Comparison of ENCODE assay signal across 21 mouse cellular contexts in genomic region chr7:49010739-49011138, GRCm38 (mm10).
DNase-seq lines count a peak whose midpoint lies in the region; ATAC-seq lines count a peak whose summit lies in the region.
"Had no signal": no experiment of that assay in that cellular context is flagged by ENCODE, and none has a peak within 500 bp of the region (broad histone marks: within the 10 kb centered on the region; RNA-seq: fewer than 3 reads in every experiment).

No protein-coding gene starts in this region.

- H3K36me3 ChIP-seq in forebrain, embryonic 14.5 days (ENCODE audit: control insufficient read depth, insufficient read depth, low read length) = no peaks in the 10 kb centered on the region
- H3K36me3 ChIP-seq in forebrain, embryonic 13.5 days (ENCODE audit: poor library complexity, severe bottlenecking) = no peaks in the 10 kb centered on the region
- H3K36me3 ChIP-seq: embryonic facial prominence, embryonic 12.5 days; embryonic facial prominence, embryonic 15.5 days; hindbrain, embryonic 12.5 days; hindbrain, embryonic 15.5 days had no signal

- H3K9ac ChIP-seq in forebrain, embryonic 14.5 days (ENCODE audit: low read length) = no peak overlapping the region
- no peak overlapping the region for H3K9ac ChIP-seq in forebrain, embryonic 13.5 days
- H3K9ac ChIP-seq: embryonic facial prominence, embryonic 12.5 days; embryonic facial prominence, embryonic 15.5 days; hindbrain, embryonic 12.5 days; hindbrain, embryonic 15.5 days had no signal

- no peaks in the 10 kb centered on the region for H3K9me3 ChIP-seq in forebrain, embryonic 14.5 days (replicated peaks; ENCODE audit: control insufficient read depth, low read length)
- no peaks in the 10 kb centered on the region for H3K9me3 ChIP-seq in forebrain, embryonic 13.5 days (replicated peaks)
- H3K9me3 ChIP-seq: embryonic facial prominence, embryonic 12.5 days; embryonic facial prominence, embryonic 15.5 days; hindbrain, embryonic 12.5 days; hindbrain, embryonic 15.5 days had no signal

- WGBS in forebrain, embryonic 14.5 days = 91% methylated on average over 6 of the region's 6 CpGs
- 93% methylated on average over 6 of the region's 6 CpGs for WGBS in forebrain, embryonic 13.5 days

- no peak overlapping the region for H3K4me3 ChIP-seq in forebrain, embryonic 14.5 days (ENCODE audit: low read depth, low read length)
- H3K4me3 ChIP-seq in forebrain, embryonic 13.5 days = no peak overlapping the region
- H3K4me3 ChIP-seq: embryonic facial prominence, embryonic 12.5 days; embryonic facial prominence, embryonic 15.5 days; gastrocnemius, adult 2 months; hindbrain, embryonic 12.5 days; hindbrain, embryonic 15.5 days had no signal

- H3K4me2 ChIP-seq in forebrain, embryonic 14.5 days (ENCODE audit: low read length) = no peak overlapping the region
- H3K4me2 ChIP-seq in forebrain, embryonic 13.5 days = no peak overlapping the region
- H3K4me2 ChIP-seq: embryonic facial prominence, embryonic 12.5 days; embryonic facial prominence, embryonic 15.5 days; heart, embryonic 11.5 days; hindbrain, embryonic 12.5 days; hindbrain, embryonic 15.5 days had no signal

- H3K27ac ChIP-seq in forebrain, embryonic 14.5 days (ENCODE audit: low read depth, low read length) = no peak overlapping the region; the same call in 1 of the 2 replicates
- H3K27ac ChIP-seq in forebrain, embryonic 13.5 days = no peak overlapping the region
- H3K27ac ChIP-seq: embryonic facial prominence, embryonic 12.5 days; embryonic facial prominence, embryonic 15.5 days; gastrocnemius, adult 2 months; hindbrain, embryonic 12.5 days; hindbrain, embryonic 15.5 days had no signal

- H3K27me3 ChIP-seq in forebrain, embryonic 14.5 days (replicated peaks; ENCODE audit: control insufficient read depth, insufficient read depth, low read length) = no peaks in the 10 kb centered on the region
- H3K27me3 ChIP-seq in forebrain, embryonic 13.5 days = no peaks in the 10 kb centered on the region
- H3K27me3 ChIP-seq: embryonic facial prominence, embryonic 12.5 days; embryonic facial prominence, embryonic 15.5 days; hindbrain, embryonic 12.5 days; hindbrain, embryonic 15.5 days had no signal

- 0 out of 2 replicates have a peak, but pooled peaks cover under 1% of the 10 kb centered on the region for H3K4me1 ChIP-seq in forebrain, embryonic 14.5 days (ENCODE audit: control insufficient read depth, insufficient read depth, low read length)
- no peaks in the 10 kb centered on the region for H3K4me1 ChIP-seq in forebrain, embryonic 13.5 days
- H3K4me1 ChIP-seq: embryonic facial prominence, embryonic 15.5 days had no signal

- ATAC-seq in forebrain, embryonic 14.5 days = no peak
- no peak for ATAC-seq in forebrain, embryonic 13.5 days
- ATAC-seq: activated CD4-positive, CD25-positive, alpha-beta regulatory T cell, adult 4 months had no signal

- DNase-seq in forebrain, embryonic 14.5 days (ENCODE audit: low spot score) = peak; percentile 32
- peak; percentile 35 for DNase-seq in layer of hippocampus, adult 11-12 months (ENCODE audit: low spot score)
- no peak for DNase-seq in layer of hippocampus, postnatal 25 days (ENCODE audit: extremely low spot score in 1 of 2, low spot score in 1 of 2)
- peak; percentile 42 for DNase-seq in layer of hippocampus, adult 9-11 months
- DNase-seq in layer of hippocampus, postnatal 10 days (ENCODE audit: low spot score in 2 of 2) = no peak
- DNase-seq in cerebellum, postnatal 10 days = no peak
- DNase-seq: adrenal gland, adult 8-10 months; adrenal gland, postnatal 25 days; cerebellum, adult 18-20 months; cerebellum, adult 9-10 months; cerebellum, postnatal 25 days; gastrocnemius, adult 2 months; gastrocnemius, postnatal 14 days; heart, adult 11 months had no signal

Comparison
In these comparisons a context has a peak if more than half of its experiments do, and no peak if none do; other contexts are left out.
1. DNase-seq: peak in forebrain, embryonic 14.5 days (single experiment), layer of hippocampus, adult 11-12 months (single experiment) and layer of hippocampus, adult 9-11 months (single experiment); none in layer of hippocampus, postnatal 25 days (0 of 2), layer of hippocampus, postnatal 10 days (0 of 2) and cerebellum, postnatal 10 days (0 of 2).